Mouse (Mus musculus): ENCODE results near the gene Mapkapk5. TPM values are rescaled to one million over a fixed set of nuclear protein-coding genes. Genes with fewer than 3 reads are reported as not detected.

Mapkapk5 gene
- total and polyA plus RNA-seq, 3 experiments: 66.3 to 74.8 TPM; not detected in 1

- Histone ChIP-seq H3K4me1 (ENCODE audit: control insufficient read depth in 1 of 2, insufficient read depth in 2 of 2, low read length in 2 of 2) (peaks cover 10 to 11% of the 10 kb centered on the region in 2 experiments), H3K36me3 (ENCODE audit: control insufficient read depth in 1 of 2, insufficient read depth in 2 of 2, low read length in 2 of 2) (peaks cover 0 to 14% of the 10 kb centered on the region in 2 experiments; a peak in 2 of 4 replicates), H3K79me2 (ENCODE audit: control insufficient read depth, insufficient read depth, low read length, poor library complexity) (no peaks in the 10 kb centered on the region), H3K27me3 (ENCODE audit: control insufficient read depth in 1 of 2, insufficient read depth in 2 of 2, low read length in 2 of 2) (no peaks in the 10 kb centered on the region), H3K9ac (ENCODE audit: control insufficient read depth, low read depth, low read length, poor library complexity, severe bottlenecking) (no peak overlapping the region), H3K9me3 (replicated peaks; ENCODE audit: insufficient read depth, low read length) (no peaks in the 10 kb centered on the region), H3K27ac (ENCODE audit: control insufficient read depth, low read depth, low read length) (peak overlapping the region; percentile 41; the same call in 1 of the 2 replicates), H3K4me3 (ENCODE audit: control insufficient read depth in 1 of 2, insufficient read depth in 1 of 2, low read depth in 2 of 2, low read length in 2 of 2) (no peak overlapping the region)
- DNase-seq (ENCODE audit: low read depth, low spot score): peak; percentile 58
- TF ChIP-seq ZNF384 (IDR thresholded peaks at IDR 0.05; ENCODE audit: low read depth, low read length) (peak; percentile 42), SMC3 (IDR thresholded peaks at IDR 0.05; ENCODE audit: low read depth, low read length) (0 out of 2 replicates have a peak, but pooled peaks have one; percentile 5), POLR2AphosphoS2 (IDR thresholded peaks at IDR 0.05; ENCODE audit: low read length) (no peak), ZC3H11A (IDR thresholded peaks at IDR 0.05; ENCODE audit: low read depth, low read length) (0 out of 2 replicates have a peak, but pooled peaks have one; percentile 6), HCFC1 (IDR thresholded peaks at IDR 0.05; ENCODE audit: low read depth, low read length) (no peak), POLR2A (IDR thresholded peaks at IDR 0.05; ENCODE audit: control insufficient read depth in 1 of 2, insufficient read depth in 1 of 2, low read depth in 1 of 2, low read length in 2 of 2, poor library complexity in 1 of 2) (no peak), TCF12 (IDR thresholded peaks at IDR 0.05; ENCODE audit: low read depth, low read length) (peak; percentile 95), GATA1 (IDR thresholded peaks at IDR 0.05; ENCODE audit: low read depth, low read length) (peak; percentile 96), ZMIZ1 (IDR thresholded peaks at IDR 0.05; ENCODE audit: low read depth, low read length) (no peak), USF2 (IDR thresholded peaks at IDR 0.05; ENCODE audit: borderline replicate concordance in 1 of 2, insufficient read depth in 1 of 2, low read depth in 1 of 2, low read length in 2 of 2) (no peak), RCOR1 (IDR thresholded peaks at IDR 0.05; ENCODE audit: low read depth, low read length) (peak; percentile 75), TAL1 (IDR thresholded peaks at IDR 0.05; ENCODE audit: low read length) (peak; percentile 83), MAFK (IDR thresholded peaks at IDR 0.05; ENCODE audit: borderline replicate concordance, low read depth, low read length) (peak; percentile 43; the same call in 1 of the 2 replicates), ETS1 (IDR thresholded peaks at IDR 0.05; ENCODE audit: low read depth, low read length) (peak; percentile 66; the same call in 1 of the 2 replicates), SIN3A (IDR thresholded peaks at IDR 0.05; ENCODE audit: low read length) (peak; percentile 62), MYB (IDR thresholded peaks at IDR 0.05; ENCODE audit: low read depth, low read length) (no peak), MXI1 (IDR thresholded peaks at IDR 0.05; ENCODE audit: low read depth, low read length) (peak; percentile 66; the same call in 1 of the 2 replicates), MEF2A (IDR thresholded peaks at IDR 0.05; ENCODE audit: extremely low read depth, insufficient replicate concordance, low read depth, low read length, poor library complexity, severe bottlenecking) (no peak), RAD21 (IDR thresholded peaks at IDR 0.05; ENCODE audit: low read depth, low read length) (no peak), EP300 (IDR thresholded peaks at IDR 0.05; ENCODE audit: low read depth in 1 of 2, low read length in 2 of 2) (peak; percentile 91 to 94), NELFE (IDR thresholded peaks at IDR 0.05; ENCODE audit: low read depth, low read length) (no peak), E2F4 (IDR thresholded peaks at IDR 0.05; ENCODE audit: borderline replicate concordance, low read depth, low read length) (no peak), KAT2A (conservative IDR thresholded peaks at IDR 0.05; ENCODE audit: low read depth, low read length) (no peak; the same call in 1 of the 2 replicates), MYC (IDR thresholded peaks at IDR 0.05; ENCODE audit: low read depth, low read length) (0 out of 2 replicates have a peak, but pooled peaks have one; percentile 67), MAZ (IDR thresholded peaks at IDR 0.05; ENCODE audit: low read depth, low read length) (no peak)
Measured at GRCm38 (mm10) chr5:121476040-121476439, 69.7 kb downstream of the Mapkapk5 start.

Other genes starting within 250 kb of the Mapkapk5 start
- 12.9 and 15.4 TPM in 2 replicates for gene Trafd1, start 160.3 kb downstream of the Mapkapk5 start, total RNA-seq (2012; rRNA removed)
- gene Trafd1, start 160.3 kb downstream of the Mapkapk5 start, polyA plus RNA-seq (2012; ENCODE audit: insufficient read depth in 1 of 2, insufficient read length in 2 of 2, low read depth in 1 of 2, low replicate concordance in 2 of 2, missing spikeins in 1 of 2): 10 to 100 TPM in 1 of 2 experiments, not detected in 1; 21.4 TPM
- gene Naa25, start 148.0 kb downstream of the Mapkapk5 start, total RNA-seq (2012; rRNA removed): 53.0 and 56.4 TPM in 2 replicates
- 10 to 100 TPM in 1 of 2 experiments, not detected in 1; 59.6 TPM for gene Naa25, start 148.0 kb downstream of the Mapkapk5 start, polyA plus RNA-seq (2012; ENCODE audit: insufficient read depth in 1 of 2, insufficient read length in 2 of 2, low read depth in 1 of 2, low replicate concordance in 2 of 2, missing spikeins in 1 of 2)
- gene Tmem116, start 94.0 kb downstream of the Mapkapk5 start, total RNA-seq (2012; rRNA removed): 1.6 and 1.7 TPM in 2 replicates
- gene Tmem116, start 94.0 kb downstream of the Mapkapk5 start, polyA plus RNA-seq (2012; ENCODE audit: insufficient read depth in 1 of 2, insufficient read length in 2 of 2, low read depth in 1 of 2, low replicate concordance in 2 of 2, missing spikeins in 1 of 2): 1 to 10 TPM in 1 of 2 experiments, not detected in 1; 2.6 TPM
- 159 and 167 TPM in 2 replicates for gene Erp29, start 93.4 kb downstream of the Mapkapk5 start, total RNA-seq (2012; rRNA removed)
- gene Erp29, start 93.4 kb downstream of the Mapkapk5 start, polyA plus RNA-seq (2012; ENCODE audit: insufficient read depth in 1 of 2, insufficient read length in 2 of 2, low read depth in 1 of 2, low replicate concordance in 2 of 2, missing spikeins in 1 of 2): 100 to 1,000 TPM in 1 of 2 experiments, not detected in 1; 244 TPM
- not detected in 2 replicates for gene Adam1b, start 42.5 kb downstream of the Mapkapk5 start, total RNA-seq (2012; rRNA removed)
- under 1 TPM in 1 of 2 experiments, not detected in 1; 0.06 TPM for gene Adam1b, start 42.5 kb downstream of the Mapkapk5 start, polyA plus RNA-seq (2012; ENCODE audit: insufficient read depth in 1 of 2, insufficient read length in 2 of 2, low read depth in 1 of 2, low replicate concordance in 2 of 2, missing spikeins in 1 of 2)
- 0.92 and 1.9 TPM in 2 replicates for gene Adam1a, start 423 bp downstream of the Mapkapk5 start, total RNA-seq (2012; rRNA removed)
- 1 to 10 TPM in 1 of 2 experiments, not detected in 1; 1.0 TPM for gene Adam1a, start 423 bp downstream of the Mapkapk5 start, polyA plus RNA-seq (2012; ENCODE audit: insufficient read depth in 1 of 2, insufficient read length in 2 of 2, low read depth in 1 of 2, low replicate concordance in 2 of 2, missing spikeins in 1 of 2)
- 0.20 TPM in 1 of 2 replicates, not detected in the other for gene Gm42878, start 423 bp downstream of the Mapkapk5 start, total RNA-seq (2012; rRNA removed)
- gene Gm42878, start 423 bp downstream of the Mapkapk5 start, polyA plus RNA-seq (2012; ENCODE audit: insufficient read depth in 1 of 2, insufficient read length in 2 of 2, low read depth in 1 of 2, low replicate concordance in 2 of 2, missing spikeins in 1 of 2): not detected
- 116 and 198 TPM in 2 replicates for gene Aldh2, start 47.9 kb upstream of the Mapkapk5 start, total RNA-seq (2012; rRNA removed)
- 100 to 1,000 TPM; 267 to 471 TPM for gene Aldh2, start 47.9 kb upstream of the Mapkapk5 start, polyA plus RNA-seq (2012; ENCODE audit: insufficient read depth in 1 of 2, insufficient read length in 2 of 2, low read depth in 1 of 2, low replicate concordance in 2 of 2, missing spikeins in 1 of 2)
- gene Acad12, start 73.0 kb upstream of the Mapkapk5 start, total RNA-seq (2012; rRNA removed): 2.6 and 2.8 TPM in 2 replicates
- gene Acad12, start 73.0 kb upstream of the Mapkapk5 start, polyA plus RNA-seq (2012; ENCODE audit: insufficient read depth in 1 of 2, insufficient read length in 2 of 2, low read depth in 1 of 2, low replicate concordance in 2 of 2, missing spikeins in 1 of 2): 1 to 10 TPM in 1 of 2 experiments, not detected in 1; 6.4 TPM
- 4.3 and 4.4 TPM in 2 replicates for gene Acad10, start 114.6 kb upstream of the Mapkapk5 start, total RNA-seq (2012; rRNA removed)
- gene Acad10, start 114.6 kb upstream of the Mapkapk5 start, polyA plus RNA-seq (2012; ENCODE audit: insufficient read depth in 1 of 2, insufficient read length in 2 of 2, low read depth in 1 of 2, low replicate concordance in 2 of 2, missing spikeins in 1 of 2): 1 to 10 TPM in 1 of 2 experiments, not detected in 1; 5.9 TPM
- 37.2 and 42.4 TPM in 2 replicates for gene Brap, start 114.7 kb upstream of the Mapkapk5 start, total RNA-seq (2012; rRNA removed)
- 100 to 1,000 TPM in 1 of 2 experiments, 10 to 100 TPM in 1; 40.3 to 176 TPM for gene Brap, start 114.7 kb upstream of the Mapkapk5 start, polyA plus RNA-seq (2012; ENCODE audit: insufficient read depth in 1 of 2, insufficient read length in 2 of 2, low read depth in 1 of 2, low replicate concordance in 2 of 2, missing spikeins in 1 of 2)
- gene Atxn2, start 165.4 kb upstream of the Mapkapk5 start, total RNA-seq (2012; rRNA removed): 16.3 and 18.5 TPM in 2 replicates
- gene Atxn2, start 165.4 kb upstream of the Mapkapk5 start, polyA plus RNA-seq (2012; ENCODE audit: insufficient read depth in 1 of 2, insufficient read length in 2 of 2, low read depth in 1 of 2, low replicate concordance in 2 of 2, missing spikeins in 1 of 2): 100 to 1,000 TPM in 1 of 2 experiments, 10 to 100 TPM in 1; 85.4 to 476 TPM